Mouse (Mus musculus): ENCODE data around the gene Epb42.
A peak's percentile ranks its signal among the peaks of the same experiment; 100 is the strongest.
"Not testable (repeated sequence)": the region's sequence is repeated elsewhere in the genome, so short reads cannot be mapped to it uniquely, and the experiment has no call there.

Gene Epb42

DNA sequence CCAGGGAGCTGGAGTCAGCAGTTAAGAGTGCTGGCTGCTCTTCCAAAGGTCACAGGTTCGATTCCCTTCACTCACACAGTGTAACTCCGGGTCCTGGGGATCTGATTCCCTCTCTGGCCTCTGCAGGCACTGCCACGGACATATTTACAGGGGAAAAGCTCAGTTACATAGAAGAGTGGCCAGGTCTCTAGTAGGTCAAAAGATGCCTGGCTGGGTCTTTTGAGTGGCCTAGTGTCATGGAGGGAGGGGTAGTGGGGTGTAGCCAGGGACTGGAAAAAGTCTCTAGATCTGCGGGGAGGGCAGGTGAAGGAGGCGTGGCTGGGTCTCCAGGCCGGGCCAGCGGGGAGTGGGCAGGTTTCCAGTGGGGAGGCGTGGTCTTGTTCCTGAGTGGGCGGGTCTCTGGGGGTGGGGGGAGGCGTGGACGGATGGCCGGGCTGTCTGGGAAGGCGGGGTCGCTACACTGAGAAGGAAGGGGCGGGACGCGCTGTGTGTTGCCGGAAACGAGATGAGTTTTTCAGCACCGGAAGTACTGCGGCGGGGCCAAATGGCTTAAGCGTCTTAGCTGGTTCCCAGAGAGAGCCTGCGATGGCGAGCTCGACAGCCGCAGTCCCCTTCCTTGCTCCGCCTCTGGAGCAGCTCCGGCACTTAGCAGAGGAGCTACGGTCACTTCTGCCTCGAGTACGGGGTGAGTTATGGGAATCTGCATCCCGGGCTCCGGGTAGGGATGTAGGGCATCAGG lies 28.8 kb downstream of the Epb42 start, which contains the start of gene Ccndbp1:
Gene Ccndbp1, plus strand, starts transcription at position 479 of the 739 bp plus-strand sequence.
- DNase-seq (ENCODE audit: low read depth, low spot score), result peak; percentile 98

GRCm38 (mm10) chr2:121006986-121007385 lies 29.9 kb downstream of the Epb42 start:
- DNase-seq (ENCODE audit: low read depth, low spot score), result no peak

DNA sequence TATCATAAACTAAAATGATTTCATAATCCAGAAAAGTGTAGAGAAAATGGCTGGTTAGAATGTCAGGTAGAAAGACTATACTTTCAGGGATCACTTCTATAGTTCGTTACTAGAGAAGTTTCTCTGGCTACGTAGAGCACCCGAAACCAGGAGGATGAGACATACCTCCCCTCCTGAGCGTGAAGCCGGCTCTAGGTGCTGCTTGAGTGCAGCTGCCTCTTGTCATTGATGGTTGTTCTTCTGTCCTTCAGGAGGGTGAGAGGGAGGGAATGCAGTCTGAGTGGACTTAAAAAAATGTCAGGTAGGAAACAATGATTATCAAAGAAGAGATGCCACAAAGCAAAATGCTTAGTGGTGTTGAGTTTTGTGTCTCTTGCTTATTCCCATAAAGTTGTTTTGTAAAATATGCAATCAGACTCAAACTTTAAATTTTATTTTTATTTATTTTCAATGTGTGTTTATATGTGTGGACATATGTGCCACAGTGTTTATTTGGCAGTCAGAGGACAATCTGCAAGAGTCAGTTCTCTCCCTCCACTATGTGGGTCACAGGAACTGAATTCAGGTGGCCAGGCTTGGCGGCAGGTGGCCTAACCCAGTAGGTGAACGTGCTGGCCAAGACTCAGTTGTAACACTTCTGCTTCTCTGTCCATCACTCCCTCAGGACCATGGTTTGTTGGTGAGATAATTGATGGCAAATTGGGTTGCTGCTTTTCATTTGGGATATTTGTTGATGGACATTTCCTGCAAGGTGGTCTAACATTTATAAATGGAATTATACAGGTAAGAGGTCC lies 32.7 kb downstream of the Epb42 start:
- DNase-seq (ENCODE audit: low read depth, low spot score), result no peak

GRCm38 (mm10) chr2:121003586-121003985 lies 33.3 kb downstream of the Epb42 start:
- DNase-seq (ENCODE audit: low read depth, low spot score), result peak; percentile 45

- no peak for DNase-seq (ENCODE audit: low read depth, low spot score)
Observed at GRCm38 (mm10) chr2:120998863-120999262, 38.0 kb downstream of the Epb42 start.

GRCm38 (mm10) chr2:120996607-120997006 lies 40.3 kb downstream of the Epb42 start:
- DNase-seq (ENCODE audit: low read depth, low spot score), result peak; percentile 27

DNA sequence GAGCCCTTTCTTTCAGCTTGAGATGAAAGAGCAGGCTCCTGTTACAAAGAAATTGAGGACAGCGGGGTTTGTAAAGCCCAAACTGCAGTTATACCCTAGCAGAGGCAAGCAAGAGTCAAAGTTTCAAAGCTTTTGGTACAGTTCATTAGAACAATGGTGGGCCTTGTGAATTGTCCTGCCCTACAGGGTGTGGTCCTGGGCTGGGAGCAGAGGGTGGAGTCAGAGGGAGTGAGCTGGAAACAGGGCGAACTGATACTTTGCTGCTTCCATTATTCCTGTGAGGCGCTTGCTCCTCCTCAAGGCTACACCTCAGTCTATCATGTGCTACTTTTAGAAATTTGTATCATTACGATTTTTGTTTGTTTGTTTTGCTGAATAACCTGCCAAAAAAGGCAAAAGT lies 45.7 kb downstream of the Epb42 start:
- DNase-seq (ENCODE audit: low read depth, low spot score), result peak; percentile 21

- DNase-seq (ENCODE audit: low read depth, low spot score), result peak; percentile 37
Observed at GRCm38 (mm10) chr2:120985241-120985640, 51.6 kb downstream of the Epb42 start.

- DNase-seq (ENCODE audit: low read depth, low spot score), result no peak
Observed at GRCm38 (mm10) chr2:120983611-120984010, 53.3 kb downstream of the Epb42 start.

- peak; percentile 81 for DNase-seq (ENCODE audit: low read depth, low spot score)
Observed at GRCm38 (mm10) chr2:120980861-120981260, 56.0 kb downstream of the Epb42 start.

- peak; percentile 95 for DNase-seq (ENCODE audit: low read depth, low spot score)
Observed at GRCm38 (mm10) chr2:120979819-120980218, 57.1 kb downstream of the Epb42 start.

DNA sequence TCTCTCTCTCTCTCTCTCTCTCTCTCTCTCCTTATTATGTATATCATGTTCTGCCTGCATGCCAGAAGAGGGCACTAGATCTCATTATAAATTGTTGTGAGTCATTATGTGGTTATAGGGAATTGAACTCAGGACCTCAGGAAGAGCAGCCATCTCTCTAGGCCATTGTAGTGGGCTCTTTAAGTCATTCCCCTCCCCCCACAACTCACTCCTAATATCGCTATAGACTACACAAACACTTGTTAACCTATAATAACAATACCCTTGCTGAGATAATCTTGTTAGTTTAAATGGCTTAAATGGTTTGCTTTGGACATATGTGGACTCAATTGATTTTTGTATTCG lies 58.2 kb downstream of the Epb42 start:
- peak; percentile 58 for DNase-seq (ENCODE audit: low read depth, low spot score)

DNA sequence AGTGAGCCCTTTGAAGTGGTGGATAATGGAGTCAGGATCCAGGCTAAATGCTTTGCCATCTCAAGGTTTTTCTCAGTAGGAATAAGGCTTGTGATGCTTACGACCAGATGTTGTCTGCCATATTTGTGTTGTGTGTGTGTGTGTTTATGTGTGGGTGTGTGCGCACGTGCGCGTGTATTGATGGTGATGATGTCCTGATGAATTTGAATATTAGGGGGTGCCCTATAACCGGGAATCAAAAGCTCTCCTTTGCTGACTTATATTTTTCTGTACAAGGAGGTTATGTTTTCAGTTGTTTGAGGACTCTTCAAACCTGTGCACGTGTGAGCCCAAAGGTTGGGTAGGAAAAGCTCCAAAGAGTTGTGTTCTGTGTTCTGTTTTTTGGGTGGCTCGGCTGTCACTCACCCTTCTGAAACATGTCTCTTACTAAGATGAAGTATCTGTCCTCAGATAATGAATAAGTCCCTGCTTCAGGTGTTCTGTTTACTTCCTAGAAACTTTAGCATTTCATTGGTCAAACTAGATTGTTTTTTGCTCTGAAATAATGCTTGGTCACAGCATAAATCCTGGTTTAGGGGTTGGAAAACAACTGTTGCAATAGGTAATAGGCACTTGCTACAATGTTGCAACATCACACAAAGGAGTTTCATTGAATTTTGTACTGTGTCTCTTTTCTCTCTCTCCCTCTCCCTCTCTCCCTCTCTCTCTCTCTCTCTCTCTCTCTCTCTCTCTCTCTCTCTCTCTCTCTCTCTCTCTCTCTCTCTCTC lies 58.8 kb downstream of the Epb42 start:
- peak; percentile 33 for DNase-seq (ENCODE audit: low read depth, low spot score)

- DNase-seq (ENCODE audit: low read depth, low spot score), result peak; percentile 61
Observed at GRCm38 (mm10) chr2:120976990-120977925, 59.6 kb downstream of the Epb42 start, which contains the start of gene Tmem62. Tmem62 (plus strand) TSS chr2:120977017.

DNA sequence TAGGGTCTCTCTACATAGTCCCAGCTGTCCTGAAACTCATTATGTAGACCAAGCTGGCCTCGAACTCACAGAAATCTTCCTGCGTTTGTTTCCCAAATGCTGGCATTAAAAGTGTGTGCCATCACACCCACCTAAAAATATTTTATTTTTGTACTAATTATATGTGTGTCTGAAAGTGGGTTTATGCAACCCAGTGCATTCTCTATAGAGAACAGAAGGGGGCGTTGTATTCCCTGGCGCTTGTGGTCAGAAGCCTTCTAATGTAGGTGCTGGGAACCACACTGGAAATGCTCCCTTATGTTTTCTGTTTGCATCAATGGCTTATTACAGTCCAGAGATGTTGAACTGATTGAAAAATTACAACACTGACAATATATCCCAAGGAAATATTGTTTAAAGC lies 60.6 kb downstream of the Epb42 start:
- DNase-seq (ENCODE audit: low read depth, low spot score), result peak; percentile 64

DNA sequence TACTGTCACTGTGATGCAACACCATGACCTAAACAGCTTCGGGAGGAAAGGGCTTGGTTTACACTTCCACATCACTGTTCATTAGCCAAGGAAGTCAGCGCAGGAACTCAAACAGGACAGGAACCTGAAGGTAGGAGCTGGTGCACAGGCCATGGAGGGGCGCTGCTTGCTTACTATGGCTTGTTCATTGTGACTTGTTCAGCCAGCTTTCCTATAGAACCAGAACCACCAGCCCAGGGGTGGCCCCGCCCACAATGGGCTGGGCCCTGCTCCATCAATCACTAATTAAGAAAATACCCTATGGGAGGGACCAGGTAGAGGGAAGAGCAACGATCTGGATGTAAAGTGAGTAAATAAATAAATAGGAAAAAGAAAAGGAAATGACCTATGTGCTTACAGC lies 63.9 kb downstream of the Epb42 start:
- no peak for DNase-seq (ENCODE audit: low read depth, low spot score)

- not testable (repeated sequence) for DNase-seq (ENCODE audit: low read depth, low spot score)
Observed at GRCm38 (mm10) chr2:120972257-120972656, 64.6 kb downstream of the Epb42 start.

GRCm38 (mm10) chr2:120971766-120972165 lies 65.1 kb downstream of the Epb42 start:
- DNase-seq (ENCODE audit: low read depth, low spot score), result no peak

- peak; percentile 87 for DNase-seq (ENCODE audit: low read depth, low spot score)
Observed at GRCm38 (mm10) chr2:120970559-120971080, 66.3 kb downstream of the Epb42 start, which contains the start of gene Ubr1. Ubr1 (minus strand) TSS chr2:120970715.

- DNase-seq (ENCODE audit: low read depth, low spot score), result peak; percentile 49
Observed at GRCm38 (mm10) chr2:120970045-120970539, 66.8 kb downstream of the Epb42 start.

Measured in 3T3-L1 (cell line).